Mouse (Mus musculus) R1 (cell line): ENCODE data around the gene Pcnx2.

Experiments used
- DNase-seq: peaks from one replicate; pipeline ENCODE4 v3.0.0-alpha.2; 2018; ENCODE audit warnings: low read depth, low spot score

The Pcnx2 gene

DNA sequence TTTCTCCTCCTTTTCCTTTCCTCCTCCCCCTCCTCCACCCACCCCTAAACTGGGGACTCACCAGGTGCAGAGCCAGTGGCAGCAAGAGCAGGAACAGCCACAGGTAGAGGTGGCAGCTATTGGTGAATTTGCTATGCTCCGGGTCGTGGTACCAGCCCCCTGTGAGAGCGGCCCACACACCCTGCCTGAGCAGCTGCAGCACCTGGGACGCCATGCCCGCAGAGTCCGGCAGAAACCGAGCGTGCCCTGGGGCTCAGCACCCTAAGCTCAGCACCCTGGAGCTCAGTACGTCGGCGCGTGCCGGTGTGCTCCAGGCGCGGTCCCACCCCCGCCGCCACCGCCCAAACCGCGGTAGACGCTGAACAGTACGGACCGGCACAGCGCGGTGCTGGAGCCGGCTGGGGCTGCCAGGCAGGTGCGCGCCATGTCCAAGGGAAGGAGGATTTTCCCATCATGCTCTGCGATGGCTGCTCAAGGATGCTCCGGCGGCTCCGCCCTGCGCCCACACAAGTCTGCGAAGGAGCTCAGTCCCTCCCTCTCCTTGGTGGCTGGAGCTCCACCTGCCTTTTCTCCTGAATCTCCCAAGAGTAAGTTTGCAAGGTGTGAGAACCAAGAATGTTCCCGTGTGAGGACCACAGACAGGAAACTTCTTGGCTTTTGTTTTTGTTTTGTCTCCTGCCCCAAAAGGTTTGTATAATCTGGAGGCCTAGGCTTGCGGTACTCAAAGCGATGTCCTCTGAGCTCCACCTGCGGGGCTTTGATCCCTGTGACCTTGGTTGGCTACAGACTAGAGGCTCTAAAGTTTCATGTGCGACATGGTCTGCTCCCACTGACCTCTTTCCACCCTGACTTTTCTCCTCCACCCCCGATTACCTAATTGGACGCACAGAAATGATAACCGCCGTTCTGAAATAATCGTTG lies at the start of gene Pcnx2:
Gene Pcnx2 (minus strand): TSS at position 450 of the 921 bp plus-strand sequence.
- peak; percentile 56 for DNase-seq

DNA sequence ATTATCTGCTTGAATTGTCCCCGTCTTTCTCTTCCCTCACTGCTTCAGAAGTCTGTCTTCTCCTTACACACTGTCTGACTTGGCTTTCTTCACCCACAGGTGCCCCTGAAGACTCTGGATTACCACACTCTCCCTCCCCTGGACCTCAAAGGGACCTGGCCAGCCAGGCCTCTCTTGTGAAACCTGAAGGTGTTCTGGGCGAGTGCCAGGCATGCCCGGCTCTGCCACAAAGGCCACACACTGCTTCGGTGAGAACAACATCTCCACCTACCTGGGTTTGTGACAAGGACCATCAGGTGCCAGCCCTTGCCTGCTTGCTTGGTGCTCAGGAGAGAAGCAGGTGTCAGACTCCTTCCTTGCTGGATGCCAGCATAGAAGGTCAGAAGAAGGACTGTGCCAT lies 46.4 kb upstream of the Pcnx2 start:
- no peak for DNase-seq

DNA sequence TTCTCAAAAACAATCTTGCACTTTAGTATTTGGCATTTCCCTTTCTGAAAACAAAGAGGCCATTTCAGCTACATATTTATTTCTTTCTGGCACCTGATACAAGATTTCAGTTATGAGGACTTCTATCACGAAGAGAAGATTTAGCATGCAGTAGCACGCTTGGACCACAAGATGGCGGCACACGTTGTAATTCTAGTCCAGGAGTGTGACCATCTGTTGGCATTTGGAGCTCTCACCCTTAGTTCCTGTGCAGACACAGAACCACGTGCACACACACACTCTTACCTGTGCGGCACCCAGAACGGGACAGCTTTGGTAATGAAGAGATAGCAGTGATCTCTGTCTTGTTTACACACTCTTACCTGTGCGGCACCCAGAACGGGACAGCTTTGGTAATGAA lies 37.5 kb upstream of the Pcnx2 start:
- peak; percentile 79 for DNase-seq

DNA sequence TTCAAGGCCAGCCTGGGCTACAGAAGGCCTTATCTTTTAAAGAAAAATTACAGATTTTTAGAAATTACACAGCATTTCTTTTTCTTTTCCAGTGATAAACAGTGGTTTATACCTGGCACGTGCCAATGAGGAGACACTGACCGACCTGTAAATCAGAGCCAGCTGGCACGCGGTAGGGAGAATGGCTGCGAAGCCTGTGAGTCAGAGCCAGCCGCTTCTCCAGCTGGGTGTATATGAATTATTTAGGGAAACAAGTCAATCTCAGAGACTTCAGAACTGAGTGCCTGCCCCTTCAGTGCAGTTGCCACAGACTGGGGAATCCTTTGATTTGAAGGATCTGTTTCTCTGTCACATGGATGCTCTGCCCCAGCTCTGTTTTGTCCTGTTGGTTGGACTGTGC lies 33.7 kb upstream of the Pcnx2 start:
- DNase-seq: no peak

DNA sequence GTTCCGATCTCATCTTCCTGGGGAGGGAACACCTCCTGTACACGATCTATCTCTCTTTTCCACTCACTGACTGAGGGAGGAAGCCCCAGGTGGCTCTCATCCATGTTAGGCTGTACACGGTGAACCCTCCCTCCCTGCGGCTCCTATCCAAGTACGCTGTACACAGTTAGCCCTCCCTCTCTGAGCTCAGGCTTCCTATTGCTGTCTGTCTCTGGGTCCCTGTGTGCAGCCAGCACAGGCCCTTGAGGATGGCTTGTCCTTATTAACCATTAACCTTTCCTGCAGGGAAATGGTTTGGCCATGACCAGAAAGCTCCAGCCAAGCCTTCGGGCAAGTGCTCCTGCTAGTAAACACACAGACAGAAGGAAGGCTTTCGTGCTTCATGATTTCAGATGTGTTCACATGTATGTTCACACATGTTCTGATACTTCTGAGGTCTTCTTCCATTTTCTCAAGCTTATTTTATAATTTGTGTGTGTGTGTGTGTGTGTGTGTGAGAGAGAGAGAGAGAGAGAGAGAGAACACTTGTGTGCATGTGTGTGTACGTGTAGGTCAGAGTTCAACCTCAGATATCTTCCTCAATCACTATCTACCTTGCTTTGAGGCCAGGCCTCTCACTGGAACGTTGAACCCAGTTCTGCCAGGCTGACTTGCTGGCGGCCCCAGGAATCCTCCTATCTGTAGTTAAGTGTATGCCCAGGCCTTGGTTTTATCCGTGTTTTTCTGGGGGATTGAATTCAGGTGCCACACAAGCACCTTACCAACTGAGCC lies 32.3 kb upstream of the Pcnx2 start:
- no peak for DNase-seq

DNA sequence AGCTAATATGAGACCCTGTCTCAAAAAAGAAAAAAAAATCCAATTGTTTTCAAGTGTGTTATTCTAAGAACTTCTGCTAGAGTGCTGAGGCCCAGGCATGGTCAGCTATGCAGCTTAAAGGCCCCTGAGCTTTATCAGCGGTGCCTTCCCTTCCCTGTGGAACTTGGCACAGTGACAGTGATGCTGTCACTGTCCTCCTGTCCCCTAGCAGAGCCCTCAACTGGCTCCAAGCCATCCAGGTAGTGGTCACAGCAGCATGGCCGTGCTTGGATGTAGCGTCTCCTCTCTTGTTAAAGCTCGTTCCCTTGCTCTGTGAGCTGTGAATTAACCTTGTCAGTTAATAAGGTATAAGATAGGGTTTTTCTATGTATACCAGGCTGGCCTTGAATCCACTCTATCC lies 28.5 kb upstream of the Pcnx2 start:
- no peak for DNase-seq

DNA sequence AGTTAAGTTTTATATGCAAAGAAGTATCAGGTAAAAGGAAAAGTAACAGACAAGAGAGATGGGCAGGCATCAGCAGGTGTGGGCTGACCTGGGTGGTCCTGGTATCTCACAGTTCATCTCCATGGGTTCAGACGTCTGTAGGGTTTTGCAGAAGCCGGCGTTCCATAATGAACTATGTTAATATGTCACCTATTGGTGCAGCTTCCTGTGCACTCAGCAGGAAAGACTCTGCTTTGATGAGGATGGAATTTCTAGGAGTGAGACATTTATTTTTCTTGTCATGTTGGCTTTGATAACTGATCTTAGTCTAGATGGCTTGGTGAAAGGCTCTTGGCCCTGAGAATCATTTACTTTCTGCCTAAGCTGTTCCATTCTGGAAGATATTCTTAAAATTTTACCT lies 24.2 kb upstream of the Pcnx2 start:
- no peak for DNase-seq

DNA sequence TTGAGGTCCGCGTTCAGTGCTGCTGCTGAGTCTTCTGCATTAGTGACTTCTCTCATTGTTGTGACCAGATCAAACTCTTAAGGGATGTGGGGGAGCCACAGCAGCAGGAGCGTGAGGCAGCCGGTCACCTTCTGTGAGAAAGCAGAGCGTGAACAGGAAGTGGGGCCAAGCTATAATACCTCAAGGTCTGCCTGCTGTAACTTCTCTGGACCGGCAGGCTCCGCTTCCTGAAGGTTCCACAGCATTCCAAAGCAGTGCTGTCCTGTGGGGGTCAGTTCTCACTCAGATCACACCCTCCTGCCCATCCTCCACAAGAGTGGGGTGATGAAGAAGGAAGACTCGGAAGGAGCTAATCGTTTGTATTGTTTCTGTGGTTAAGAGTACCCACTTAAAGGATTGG lies 22.6 kb upstream of the Pcnx2 start:
- no peak for DNase-seq

DNA sequence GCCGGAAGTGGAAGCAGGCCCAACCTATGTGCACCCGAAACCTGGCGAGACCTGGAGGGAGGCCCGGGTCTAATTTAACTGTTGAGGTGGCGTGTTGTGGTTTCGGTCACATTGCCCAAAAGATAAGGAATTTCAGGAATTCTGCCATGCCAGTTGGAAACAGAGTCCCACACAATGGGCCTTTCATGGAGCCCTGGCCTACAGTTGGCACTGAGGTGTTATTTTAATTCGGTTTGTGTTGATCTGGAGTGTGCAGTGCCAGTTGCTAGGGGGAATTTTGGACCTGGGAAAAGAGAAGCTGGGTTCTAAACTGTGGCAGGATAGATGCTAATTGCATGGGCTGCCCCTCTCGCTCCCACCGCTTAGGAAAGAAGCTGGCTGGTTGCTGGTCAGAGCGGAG lies 22.2 kb upstream of the Pcnx2 start:
- DNase-seq: no peak

DNA sequence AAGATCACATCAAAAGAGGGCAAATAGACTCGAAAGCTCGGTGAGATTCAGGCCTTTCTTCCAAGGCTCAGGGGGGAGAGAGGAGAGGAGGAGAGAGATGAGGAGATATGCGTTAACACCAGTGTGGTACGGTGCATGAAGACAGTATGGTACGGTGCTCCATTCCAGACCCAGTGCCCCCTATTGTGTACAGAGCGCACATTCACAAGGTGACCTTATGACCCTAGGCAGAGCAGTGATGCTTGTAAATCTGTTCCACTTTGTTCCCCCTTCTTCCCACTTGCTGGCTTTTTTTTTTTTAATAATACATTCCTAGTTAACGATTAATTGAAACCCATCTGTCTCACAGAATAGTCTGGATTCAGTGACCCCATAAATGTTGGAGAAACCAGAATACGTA lies 21.4 kb upstream of the Pcnx2 start:
- DNase-seq: no peak

DNA sequence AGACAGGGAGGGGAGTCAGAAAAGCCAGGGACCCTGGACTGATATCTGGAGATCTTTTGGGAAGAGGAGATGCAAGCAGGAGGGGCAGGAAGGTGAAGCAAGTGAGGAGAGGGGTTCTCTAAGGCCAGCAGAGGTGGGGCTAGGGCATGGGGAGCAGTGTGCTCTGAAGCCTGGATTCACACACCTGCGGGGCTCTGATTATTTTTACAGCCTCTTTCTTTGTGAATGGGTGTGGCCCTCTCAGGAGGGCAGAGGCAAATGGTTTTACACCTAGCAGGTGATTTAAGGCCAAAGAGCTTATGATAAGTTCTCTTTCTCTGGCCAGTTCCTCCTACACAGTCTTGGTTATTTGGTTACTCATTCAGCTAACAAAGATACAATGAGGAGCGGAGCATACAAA lies 20.6 kb upstream of the Pcnx2 start:
- no peak for DNase-seq

DNA sequence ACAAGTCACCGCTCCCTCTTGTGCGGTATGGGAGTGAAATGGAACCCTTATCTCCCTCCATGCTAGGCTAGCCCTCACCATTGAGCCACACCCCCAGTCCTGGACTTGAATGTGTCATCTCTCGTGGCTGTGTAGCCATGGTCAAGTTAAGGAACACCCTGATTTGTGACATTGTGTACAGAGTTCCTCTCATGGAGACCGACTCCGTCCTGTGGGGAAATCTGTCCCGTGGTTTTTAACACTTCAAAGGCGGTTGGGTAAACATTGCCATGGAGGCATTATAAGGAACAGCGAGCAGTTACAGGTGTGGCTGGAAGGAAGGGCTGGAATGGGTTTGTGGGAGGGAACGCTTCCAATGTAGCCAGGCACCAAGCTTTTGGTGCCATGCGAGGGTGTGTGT lies 18.9 kb upstream of the Pcnx2 start:
- DNase-seq: peak; percentile 25

DNA sequence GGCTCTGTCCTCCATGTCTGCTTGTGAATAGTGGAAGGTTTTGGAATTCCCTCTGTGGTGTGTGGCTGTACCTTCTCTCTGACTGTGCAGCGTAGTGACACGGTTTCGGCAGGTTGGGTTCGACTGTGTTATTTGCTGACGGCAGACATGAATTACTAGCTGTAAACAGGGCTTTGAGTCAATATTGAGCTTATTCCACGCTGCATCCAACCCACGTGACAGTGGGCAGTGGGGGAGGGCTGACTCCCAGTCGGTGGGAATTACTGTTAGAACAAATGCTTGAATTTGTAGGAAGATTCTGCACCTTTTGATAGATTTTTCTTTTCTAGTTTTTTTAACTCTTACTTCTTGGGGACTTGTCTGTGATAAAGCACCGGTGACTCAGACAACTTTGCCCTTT lies 16.3 kb upstream of the Pcnx2 start:
- DNase-seq: no peak

DNA sequence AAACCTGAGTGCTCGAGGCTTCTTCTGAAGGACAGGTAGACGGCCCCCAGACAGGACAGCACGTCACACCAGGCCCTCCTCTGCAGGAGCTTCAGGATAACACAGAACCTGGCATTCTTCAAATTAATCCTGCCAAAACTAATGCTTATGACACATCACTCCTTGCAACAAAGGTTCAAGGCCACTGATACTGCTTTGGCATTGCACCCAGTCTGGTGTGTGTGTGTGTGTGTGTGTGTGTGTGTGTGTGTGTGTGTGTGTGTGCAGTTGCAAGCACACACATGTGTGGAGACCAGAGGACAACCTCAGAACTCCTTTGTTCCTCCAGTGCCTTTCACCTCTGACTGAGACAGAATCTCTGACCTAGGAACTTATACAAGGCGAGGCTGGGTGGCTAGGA lies 15.1 kb upstream of the Pcnx2 start:
- no peak for DNase-seq

DNA sequence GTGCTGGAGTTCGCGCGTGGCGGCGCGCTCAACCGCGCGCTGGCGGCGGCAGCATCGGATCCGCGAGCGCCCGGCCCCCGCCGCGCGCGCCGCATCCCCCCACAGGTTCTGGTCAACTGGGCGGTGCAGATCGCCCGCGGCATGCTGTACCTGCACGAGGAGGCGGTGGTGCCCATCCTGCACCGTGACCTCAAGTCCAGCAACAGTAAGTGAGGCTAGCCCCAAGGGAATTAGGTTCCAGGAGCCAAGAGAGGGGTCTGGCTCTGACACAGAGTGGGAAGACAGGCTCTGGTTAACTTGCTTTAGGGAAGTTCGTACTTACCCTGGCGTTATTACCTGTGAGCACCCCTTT lies 13.1 kb upstream of the Pcnx2 start:
- DNase-seq: no peak

DNA sequence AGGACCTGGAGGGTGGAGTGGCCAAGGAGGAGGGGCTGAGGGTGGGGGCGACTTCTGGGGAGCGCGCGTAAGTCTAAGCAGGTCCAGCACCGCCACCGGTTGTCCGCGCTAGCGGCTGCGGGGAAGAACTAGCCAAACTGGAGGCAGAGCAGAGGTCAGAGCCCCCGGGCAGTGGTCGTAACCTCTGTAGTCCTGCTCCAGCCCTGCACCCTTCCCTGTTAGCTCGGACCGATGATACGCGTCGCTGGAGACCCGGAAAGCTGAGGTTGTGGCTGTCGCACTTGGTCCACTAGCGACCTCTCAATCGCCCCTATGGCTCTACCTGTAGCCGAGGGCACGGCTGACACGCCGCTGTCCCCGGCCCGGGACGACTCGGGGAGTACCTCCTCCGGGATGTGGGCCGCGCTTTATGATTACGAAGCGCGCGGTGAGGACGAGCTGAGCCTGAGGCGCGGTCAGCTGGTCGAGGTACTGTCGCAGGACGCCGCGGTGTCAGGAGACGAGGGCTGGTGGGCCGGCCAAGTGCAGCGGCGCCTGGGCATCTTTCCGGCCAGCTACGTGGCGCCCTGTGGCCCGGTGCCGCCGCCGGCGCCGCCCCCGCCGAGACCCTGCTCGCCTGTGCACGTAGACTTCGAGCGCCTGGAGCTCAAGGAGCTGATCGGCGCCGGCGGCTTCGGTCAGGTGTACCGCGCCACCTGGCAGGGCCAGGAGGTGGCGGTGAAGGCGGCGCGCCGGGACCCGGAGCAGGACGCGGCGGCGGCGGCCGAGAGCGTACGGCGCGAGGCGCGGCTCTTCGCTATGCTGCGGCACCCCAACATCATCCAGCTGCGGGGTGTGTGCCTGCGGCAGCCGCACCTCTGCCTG lies 12.5 kb upstream of the Pcnx2 start, which contains the start of gene Map3k21:
Gene Map3k21 (plus strand): TSS at position 86 of the 864 bp plus-strand sequence.
- DNase-seq: peak; percentile 31

DNA sequence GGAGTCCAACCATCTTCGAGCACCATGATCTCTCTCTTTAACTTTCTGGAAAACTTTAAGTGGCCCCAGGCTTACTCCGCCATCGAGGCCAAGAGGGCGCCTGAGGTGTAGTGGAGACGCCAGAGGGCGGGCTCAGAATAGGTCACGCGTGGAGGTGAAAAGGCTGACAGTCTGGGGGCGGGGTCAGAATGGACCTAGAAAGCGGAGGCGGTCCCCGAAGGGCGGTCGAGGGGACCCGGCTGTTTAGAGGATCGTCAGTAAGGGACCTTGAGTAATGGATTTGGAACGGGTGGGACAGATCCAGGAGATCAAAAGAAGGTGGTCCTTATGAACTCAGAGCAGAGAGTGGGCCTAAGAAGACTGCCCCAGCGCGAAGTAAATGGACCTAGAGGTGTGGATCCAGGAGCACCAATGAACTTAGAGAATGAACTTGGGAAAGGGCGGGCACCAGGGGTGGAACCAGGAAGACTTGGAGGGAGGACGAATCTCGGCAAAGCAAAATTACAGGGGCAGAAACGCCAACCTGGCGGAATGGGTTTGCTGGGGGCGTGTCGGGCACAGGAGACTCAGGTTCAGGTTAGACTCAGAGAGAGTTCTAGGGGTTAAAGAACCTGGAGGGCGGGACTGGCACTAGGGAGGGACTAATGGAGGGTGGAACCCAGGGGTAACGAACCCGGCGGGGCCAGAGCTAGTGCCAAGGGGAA lies 11.7 kb upstream of the Pcnx2 start:
- peak; percentile 84 for DNase-seq

DNA sequence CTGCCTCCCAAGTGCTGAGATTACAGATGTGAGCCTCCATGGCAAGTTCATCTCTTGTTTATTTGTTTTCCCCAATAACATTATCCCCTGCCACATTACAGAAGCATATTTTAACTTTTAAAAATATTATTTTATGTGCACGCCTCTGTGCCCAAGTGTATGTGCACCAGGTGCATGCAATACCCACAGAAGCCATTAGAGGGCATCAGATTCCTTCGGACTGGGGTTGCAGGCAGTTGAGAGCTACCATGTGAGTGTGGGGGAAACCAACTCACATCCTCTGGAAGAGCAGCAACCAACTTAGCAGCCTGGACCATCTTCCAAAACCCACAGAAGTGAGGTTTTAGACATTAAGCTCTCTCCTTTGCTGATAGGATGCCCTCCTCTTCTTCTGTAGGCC lies 9.2 kb upstream of the Pcnx2 start:
- DNase-seq: peak; percentile 70

DNA sequence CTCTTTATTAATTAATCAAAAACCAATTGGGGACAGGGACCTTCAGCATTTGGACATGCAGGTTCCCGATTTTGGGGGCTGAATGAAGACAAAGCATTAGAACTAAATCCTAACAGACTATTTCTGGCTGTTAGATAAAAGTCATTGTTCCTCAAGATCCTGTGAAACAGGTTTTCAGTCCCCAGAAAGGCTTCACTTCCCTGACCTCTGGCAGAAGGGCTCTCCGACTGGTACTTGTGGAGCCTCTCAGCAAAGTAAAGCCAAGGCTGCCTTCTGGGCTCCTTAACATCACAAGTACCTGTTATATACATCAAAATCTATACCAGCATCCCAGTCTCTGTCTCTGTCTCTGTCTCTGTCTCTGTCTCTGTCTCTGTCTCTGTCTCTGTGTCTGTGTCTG lies 7.2 kb upstream of the Pcnx2 start:
- DNase-seq: no peak

DNA sequence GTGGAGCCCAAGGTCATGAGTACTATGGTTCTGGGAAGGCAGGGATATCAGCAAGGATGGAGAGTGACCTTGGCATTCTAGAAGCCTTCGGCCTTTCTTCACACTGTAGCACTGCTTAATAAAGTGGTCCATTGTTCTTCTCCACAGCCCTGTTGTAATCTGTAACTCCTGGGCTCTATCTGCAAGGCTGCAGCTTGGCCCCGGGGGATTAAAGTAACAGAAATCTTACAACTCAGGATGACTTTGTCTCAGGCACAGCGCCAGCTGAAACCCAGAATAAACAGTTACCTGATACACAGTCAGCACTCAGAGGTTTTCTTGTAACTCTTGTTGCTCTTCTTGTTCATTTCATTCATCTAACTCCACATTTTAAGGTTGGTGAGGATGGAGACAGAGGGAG lies 4.4 kb upstream of the Pcnx2 start:
- DNase-seq: no peak

DNA sequence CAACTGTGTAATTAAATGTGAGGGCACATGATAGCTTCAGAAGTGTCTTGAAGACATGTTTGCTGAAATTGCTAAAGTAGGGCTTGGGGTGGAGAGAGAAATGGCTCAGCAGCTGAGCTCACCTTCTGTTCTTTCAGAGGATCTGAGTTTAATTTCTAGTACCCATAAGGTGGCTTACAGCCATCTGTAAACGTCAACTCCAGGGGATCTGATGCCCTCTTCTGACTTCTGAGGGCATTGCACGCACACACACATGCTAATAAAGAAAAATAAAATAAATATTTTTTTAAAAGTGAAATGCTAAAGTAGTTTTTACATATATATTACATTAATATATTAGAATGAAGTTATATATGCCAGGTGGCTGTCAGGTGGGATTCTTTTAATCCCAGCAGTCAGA lies 3.0 kb upstream of the Pcnx2 start:
- no peak for DNase-seq
